Mouse (Mus musculus) G1E-ER4 (cell line): ENCODE data around the gene Bmf. TPM values are rescaled to one million over a fixed set of nuclear protein-coding genes. Genes with fewer than 3 reads are reported as not detected.

Experiments used
- GATA1 ChIP-seq: IDR thresholded peaks from one replicate; pipeline ENCODE4 v1.8.0; 2012; ENCODE audit warnings: low read length, inconsistent platforms
- polyA plus RNA-seq: library from polyadenylated mRNA; stranded (reverse); fragments of >175 nt; gene quantifications from 2 replicates; pipeline ENCODE4 v1.2.3, GENCODE M21; 2012

The Bmf gene
- not detected in 2 replicates for polyA plus RNA-seq

- no peak for TF ChIP-seq GATA1
Observed at GRCm38 (mm10) chr2:118549507-118550473, at the start of gene Bmf. Gene Bmf (minus strand): TSS chr2:118549687.

DNA sequence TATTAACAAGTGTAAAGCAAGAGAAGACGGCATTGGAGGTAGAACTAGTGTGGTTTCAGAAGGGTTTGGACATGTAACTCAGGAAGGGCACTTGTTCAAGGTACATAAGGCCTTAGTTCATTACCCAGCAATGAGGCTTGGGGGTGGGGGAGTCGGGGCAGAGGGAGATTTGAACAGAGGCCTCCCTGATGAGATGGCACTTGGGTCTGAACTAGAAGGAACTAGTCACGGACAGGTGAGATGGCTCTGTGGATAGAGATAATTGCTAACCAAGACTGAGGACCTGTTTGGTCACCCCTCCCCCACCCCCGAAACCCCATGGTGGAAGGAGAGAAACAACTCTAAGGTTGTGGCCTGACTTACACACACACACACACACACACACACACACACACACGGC lies 49.6 kb upstream of the Bmf start:
- no peak for TF ChIP-seq GATA1

- no peak for TF ChIP-seq GATA1
Observed at GRCm38 (mm10) chr2:118597673-118598568, 48.4 kb upstream of the Bmf start, which contains the start of gene Bub1b. Gene Bub1b (plus strand): TSS chr2:118598211.

- TF ChIP-seq GATA1: no peak
Observed at GRCm38 (mm10) chr2:118591083-118591482, 41.6 kb upstream of the Bmf start.

DNA sequence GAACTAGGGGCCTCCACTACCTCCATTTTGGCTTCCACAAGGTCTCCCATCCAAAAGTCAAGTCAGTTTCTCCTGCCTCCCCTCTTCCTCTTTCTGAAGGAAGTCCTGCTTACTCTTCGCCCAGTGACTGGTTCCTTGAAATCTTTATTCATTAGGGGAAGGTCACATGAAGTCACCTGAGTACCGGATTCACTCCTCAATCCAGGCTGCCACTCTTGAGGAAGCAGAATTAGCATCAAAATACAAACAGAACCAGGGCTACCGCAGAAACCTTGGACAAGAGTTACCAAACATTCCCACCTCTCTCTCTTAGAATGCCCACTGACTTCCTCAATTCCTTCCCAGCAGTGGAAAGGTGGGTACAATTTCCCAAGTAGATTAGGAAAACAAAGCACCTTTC lies 38.2 kb upstream of the Bmf start:
- TF ChIP-seq GATA1: no peak

DNA sequence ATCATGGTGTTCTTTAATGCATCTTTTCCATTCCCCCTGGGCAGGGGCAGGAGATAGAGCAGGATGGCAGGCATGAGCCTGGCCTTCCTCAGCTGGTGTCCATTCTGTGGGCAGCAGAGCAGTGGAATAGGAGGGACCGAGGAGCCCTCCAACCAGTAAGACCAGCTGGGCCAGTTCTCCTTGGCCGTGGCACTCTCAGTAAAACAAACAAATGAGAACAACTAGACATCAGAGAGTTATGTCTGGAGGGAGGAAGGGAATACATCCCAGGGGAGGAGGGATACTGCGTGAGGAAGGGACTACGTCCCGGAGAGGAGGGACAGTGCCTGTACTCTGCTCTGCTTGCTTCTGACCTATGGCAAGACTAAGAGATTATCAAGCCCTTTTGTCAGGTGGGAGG lies 36.5 kb upstream of the Bmf start:
- no peak for TF ChIP-seq GATA1

GRCm38 (mm10) chr2:118573135-118573534 lies 23.6 kb upstream of the Bmf start:
- TF ChIP-seq GATA1: no peak

DNA sequence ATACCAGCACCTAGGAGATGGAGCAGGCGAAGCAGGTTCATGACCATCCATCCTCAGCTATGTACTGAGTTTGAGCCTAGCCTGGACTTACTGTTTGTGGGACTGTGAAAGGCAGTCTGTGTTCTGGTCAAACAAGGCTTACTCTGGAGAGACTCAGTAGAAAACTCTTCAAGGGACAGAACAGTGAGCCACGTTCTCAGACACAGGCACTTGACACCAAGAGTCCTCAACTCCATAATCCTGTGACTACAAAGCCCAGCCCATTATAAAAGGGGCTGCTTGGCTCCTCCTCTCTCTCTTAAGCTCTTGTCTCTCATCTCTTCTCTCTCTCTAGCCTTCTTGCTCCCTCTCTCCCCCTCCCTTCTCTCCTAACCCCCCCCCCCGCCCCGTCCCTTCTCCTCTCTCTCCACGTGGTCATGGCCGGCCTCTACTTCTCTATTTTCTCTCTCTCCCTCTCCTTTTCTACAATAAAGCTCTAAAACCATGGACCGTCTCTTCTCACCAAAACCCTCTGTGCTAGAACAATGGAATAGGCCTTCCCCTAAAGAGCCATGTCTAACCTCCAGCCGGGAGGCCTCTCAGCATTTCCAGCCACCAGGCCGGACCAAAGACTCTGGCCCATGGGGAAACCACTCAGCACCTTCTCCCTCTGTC lies 22.8 kb upstream of the Bmf start:
- no peak for TF ChIP-seq GATA1

DNA sequence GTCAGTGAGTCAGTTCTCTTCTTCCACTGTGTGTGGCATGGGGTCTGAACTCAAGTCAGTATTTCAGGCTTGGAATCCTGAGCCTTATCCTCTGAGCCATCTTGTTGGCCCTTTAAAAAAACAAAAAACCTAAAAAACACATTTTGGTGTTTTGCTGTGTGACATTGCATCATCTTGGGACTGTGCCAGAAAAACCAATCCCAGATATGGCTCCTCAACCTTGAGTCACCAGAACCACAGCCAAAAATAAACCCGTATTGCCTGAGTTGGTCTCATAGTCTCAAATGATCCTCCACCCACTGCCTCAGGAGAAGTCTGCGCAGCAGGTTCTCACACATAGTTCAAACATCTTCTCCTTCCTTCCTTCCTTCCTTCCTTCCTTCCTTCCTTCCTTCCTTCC lies 21.5 kb upstream of the Bmf start:
- TF ChIP-seq GATA1: no peak

DNA sequence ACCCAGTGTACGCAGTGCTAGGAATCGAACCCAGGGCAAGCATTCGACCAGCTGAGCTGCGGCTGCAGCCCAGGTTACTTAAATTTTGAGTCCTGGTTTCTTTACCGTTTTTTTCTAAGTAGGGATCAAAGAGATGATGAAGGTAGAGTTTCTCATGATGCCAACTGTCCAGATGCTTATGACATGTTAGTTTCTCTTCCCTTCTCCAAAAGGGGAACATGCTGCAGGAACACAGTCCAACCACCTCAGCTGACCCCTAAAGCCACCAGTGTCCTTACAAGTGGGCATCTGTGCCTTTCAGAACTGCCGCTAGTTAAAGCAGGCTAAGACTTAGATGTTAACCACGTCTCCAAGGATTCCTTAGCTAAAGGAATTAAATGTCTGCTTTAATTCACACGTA lies 17.7 kb upstream of the Bmf start:
- no peak for TF ChIP-seq GATA1

DNA sequence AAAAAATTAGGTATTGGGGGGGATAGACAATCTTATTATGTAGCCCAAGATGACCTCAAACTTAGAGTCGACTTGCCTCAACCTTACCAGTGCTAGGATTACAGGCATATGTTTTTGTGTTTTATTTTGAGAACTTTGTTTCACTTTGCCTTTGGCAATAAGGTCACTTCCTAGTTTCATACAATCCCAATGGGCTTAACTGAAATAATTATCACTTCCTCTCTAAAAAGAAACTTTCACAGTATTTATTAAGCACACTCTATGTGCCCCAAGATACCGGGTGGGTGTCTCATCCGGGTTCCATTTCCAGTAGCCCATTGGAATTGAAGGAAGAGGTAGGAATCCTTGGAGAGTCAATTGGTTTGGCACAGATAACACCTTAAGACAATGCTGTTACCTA lies 12.9 kb upstream of the Bmf start:
- no peak for TF ChIP-seq GATA1

DNA sequence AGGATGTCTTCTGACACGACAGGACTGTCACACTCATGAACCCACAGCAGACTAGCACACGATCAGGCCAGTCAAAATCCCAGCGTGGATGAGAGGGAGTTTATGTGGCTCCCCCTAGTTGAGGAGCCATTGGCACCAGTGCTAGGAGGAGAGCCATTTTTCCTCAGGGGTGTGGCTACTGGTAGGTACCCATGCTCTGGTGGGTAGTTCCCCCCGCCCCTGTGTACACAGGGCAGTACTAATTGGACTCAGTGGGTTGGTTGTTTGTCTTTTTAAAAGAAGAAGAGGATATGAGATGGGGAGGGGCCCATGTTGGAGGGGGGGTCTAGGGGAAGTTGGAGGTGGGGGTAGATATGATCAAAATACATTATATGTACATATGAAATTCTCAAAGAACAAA lies 12.5 kb upstream of the Bmf start:
- TF ChIP-seq GATA1: no peak

DNA sequence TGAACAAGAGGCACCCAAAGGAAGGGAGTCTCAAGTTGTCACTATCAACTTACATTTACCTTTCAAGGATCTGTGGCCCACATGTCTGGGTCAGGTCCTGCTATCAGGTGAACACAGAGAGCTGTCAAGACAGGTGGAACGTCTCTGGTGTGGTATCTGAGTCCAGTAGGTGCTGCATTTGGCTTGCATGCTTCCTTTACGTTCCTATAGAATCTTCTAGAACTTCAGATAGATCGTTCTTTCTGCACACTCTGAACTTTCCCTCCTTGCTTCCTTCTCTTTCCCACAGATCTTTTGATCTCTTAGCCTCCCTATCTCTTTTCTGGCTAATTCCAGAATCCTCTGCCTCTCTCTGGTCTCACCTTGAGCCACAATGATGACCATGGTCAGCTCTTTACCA lies 8.9 kb upstream of the Bmf start:
- no peak for TF ChIP-seq GATA1

GRCm38 (mm10) chr2:118551606-118552005 lies 2.1 kb upstream of the Bmf start:
- no peak for TF ChIP-seq GATA1

- TF ChIP-seq GATA1: no peak
Observed at GRCm38 (mm10) chr2:118548421-118549221, 866 bp downstream of the Bmf start.
